Mouse (Mus musculus) large intestine, adult 2 months (tissue): Measurements from ENCODE around the gene B4galt1. TPM values are rescaled to one million over a fixed set of nuclear protein-coding genes. Genes with fewer than 3 reads are reported as not detected.
A peak's percentile ranks its signal among the peaks of the same experiment; 100 is the strongest.

Source experiments
- DNase-seq: peaks from one replicate; pipeline ENCODE4 v3.0.0-alpha.2; 2012; ENCODE audit warnings: low read depth, low spot score
- WGBS: fragments of 180-500 bp; shearing (Covaris S2); methylation state at CpG from one replicate; pipeline ENCODE4 v1.1.7; 2018; 5-methylcytosine and 5-hydroxymethylcytosine counted together
- polyA plus RNA-seq: library from polyadenylated mRNA; depleted of rRNA; stranded (reverse); fragments of >200 nt; gene quantifications from 2 replicates; pipeline ENCODE4 v1.2.3, GENCODE M21; 2012

The B4galt1 gene
- polyA plus RNA-seq, 1 experiment: 71.0 TPM

GRCm38 (mm10) chr4:40874151-40874600, 20.4 kb upstream of the B4galt1 start:
- 17% methylated on average over 6 of the region's 6 CpGs for WGBS
- no peak for DNase-seq

- no peak for DNase-seq
- 60% methylated on average over 2 of the region's 2 CpGs for WGBS
These were observed 19.5 kb upstream of the B4galt1 start for GRCm38 (mm10) chr4:40873320-40873719.

GRCm38 (mm10) chr4:40872129-40872528, 18.3 kb upstream of the B4galt1 start:
- 68% methylated on average over 3 of the region's 3 CpGs for WGBS

GRCm38 (mm10) chr4:40870206-40870605, 16.4 kb upstream of the B4galt1 start:
- 81% methylated on average over 4 of the region's 4 CpGs for WGBS
- DNase-seq: no peak

More at GRCm38 (mm10) chr4:40872129-40872528, 18.3 kb upstream of the B4galt1 start:
- DNase-seq: no peak

GRCm38 (mm10) chr4:40868554-40869232, 14.9 kb upstream of the B4galt1 start:
- peak; percentile 94 for DNase-seq
- WGBS: 21% methylated on average over 13 of the region's 13 CpGs

- no peak for DNase-seq
These were observed 10.6 kb upstream of the B4galt1 start for GRCm38 (mm10) chr4:40864361-40864760.

GRCm38 (mm10) chr4:40863340-40863739, 9.5 kb upstream of the B4galt1 start:
- DNase-seq: no peak
- WGBS: 87% methylated on average over 3 of the region's 3 CpGs

More at GRCm38 (mm10) chr4:40864361-40864760, 10.6 kb upstream of the B4galt1 start:
- WGBS: 83% methylated on average over 12 of the region's 12 CpGs

- DNase-seq: no peak
- 48% methylated on average over 3 of the region's 3 CpGs for WGBS
These were observed 7.3 kb upstream of the B4galt1 start for GRCm38 (mm10) chr4:40861131-40861530.

GRCm38 (mm10) chr4:40857824-40858346, 4.1 kb upstream of the B4galt1 start:
- WGBS: 54% methylated on average over 8 of the region's 8 CpGs
- DNase-seq: no peak

GRCm38 (mm10) chr4:40856571-40856970, 2.8 kb upstream of the B4galt1 start:
- WGBS: 26% methylated on average over 6 of the region's 6 CpGs
- no peak for DNase-seq

GRCm38 (mm10) chr4:40854387-40854933, 655 bp upstream of the B4galt1 start:
- no peak for DNase-seq
- WGBS: 9% methylated on average over 18 of the region's 18 CpGs

- DNase-seq: no peak
- 1% methylated on average over 20 of the region's 20 CpGs for WGBS
These were observed 792 bp downstream of the B4galt1 start for GRCm38 (mm10) chr4:40852861-40853564.

GRCm38 (mm10) chr4:40852249-40852781, 1.5 kb downstream of the B4galt1 start:
- 4% methylated on average over 5 of the region's 5 CpGs for WGBS
- DNase-seq: no peak

- WGBS: 10% methylated on average over 4 of the region's 4 CpGs
- DNase-seq: no peak
These were observed 2.0 kb downstream of the B4galt1 start for GRCm38 (mm10) chr4:40851763-40852248.

- no peak for DNase-seq
These were observed 2.6 kb downstream of the B4galt1 start for GRCm38 (mm10) chr4:40851031-40851762.

GRCm38 (mm10) chr4:40850582-40850981, 3.2 kb downstream of the B4galt1 start:
- no peak for DNase-seq
- 10% methylated on average over 5 of the region's 5 CpGs for WGBS

More at GRCm38 (mm10) chr4:40851031-40851762, 2.6 kb downstream of the B4galt1 start:
- WGBS: 37% methylated on average over 6 of the region's 6 CpGs

- 80% methylated on average over 3 of the region's 3 CpGs for WGBS
These were observed 4.3 kb downstream of the B4galt1 start for GRCm38 (mm10) chr4:40849518-40849917.

GRCm38 (mm10) chr4:40848246-40848645, 5.6 kb downstream of the B4galt1 start:
- 93% methylated on average over 8 of the region's 8 CpGs for WGBS
- DNase-seq: no peak

More at GRCm38 (mm10) chr4:40849518-40849917, 4.3 kb downstream of the B4galt1 start:
- DNase-seq: no peak

GRCm38 (mm10) chr4:40847160-40847559, 6.6 kb downstream of the B4galt1 start:
- DNase-seq: no peak
- WGBS: 33% methylated on average over 4 of the region's 4 CpGs
